Mouse (Mus musculus) limb, embryonic 13.5 days (tissue): ENCODE data around the gene Pde4d. TPM values are rescaled to one million over a fixed set of nuclear protein-coding genes. Genes with fewer than 3 reads are reported as not detected.
"Not testable (repeated sequence)": the region's sequence is repeated elsewhere in the genome, so short reads cannot be mapped to it uniquely, and the experiment has no call there.

ENCODE experiments used
- ATAC-seq: fragments of 200-750 bp; cut with Nextera tagmentation; 2 replicates; pipeline ENCODE4 v1.8.0; 2017; ENCODE audit warnings: low read depth, moderate number of reproducible peaks, moderate TSS enrichment; ENCODE audit not compliant: low FRiP score
- H3K27ac ChIP-seq: fragments of 300-500 bp; sonication (generic); 2 replicates; pipeline ENCODE4 v1.5.1; 2015; ENCODE audit warnings: inconsistent platforms, mild to moderate bottlenecking, moderate library complexity
- H3K27me3 ChIP-seq: fragments of 300-500 bp; sonication (generic); 2 replicates; pipeline ENCODE4 v1.6.1; 2015; ENCODE audit warnings: mild to moderate bottlenecking, inconsistent platforms
- H3K36me3 ChIP-seq: fragments of 300-500 bp; sonication (generic); 2 replicates; pipeline ENCODE4 v1.6.1; 2015; ENCODE audit warnings: inconsistent platforms, mild to moderate bottlenecking, moderate library complexity
- H3K4me1 ChIP-seq: fragments of 300-500 bp; sonication (generic); 2 replicates; pipeline ENCODE4 v1.6.1; 2015; ENCODE audit warnings: inconsistent platforms
- H3K4me2 ChIP-seq: fragments of 300-500 bp; sonication (generic); replicated peaks from 2 replicates; pipeline ENCODE4 v1.6.1; 2015; ENCODE audit warnings: inconsistent platforms, mild to moderate bottlenecking, moderate library complexity
- H3K4me3 ChIP-seq: fragments of 300-500 bp; sonication (generic); 2 replicates; pipeline ENCODE4 v1.5.1; 2015; ENCODE audit warnings: moderate library complexity, mild to moderate bottlenecking, inconsistent platforms
- H3K9ac ChIP-seq: fragments of 300-500 bp; sonication (generic); 2 replicates; pipeline ENCODE4 v1.6.1; 2015; ENCODE audit warnings: mild to moderate bottlenecking, inconsistent platforms
- H3K9me3 ChIP-seq: fragments of 300-500 bp; sonication (generic); 2 replicates; pipeline ENCODE4 v1.6.1; 2016; ENCODE audit warnings: inconsistent platforms
- WGBS: fragments of 180-500 bp; shearing (Covaris S2); methylation state at CpG from one replicate; pipeline ENCODE4 v1.1.7; 2015; 5-methylcytosine and 5-hydroxymethylcytosine counted together
- polyA plus RNA-seq: library from polyadenylated mRNA; unstranded; fragments of >200 nt; fragmentation: Nextera tagmentation; extraction: Ambion mirVana; gene quantifications from 2 replicates; pipeline ENCODE4 v1.2.1, GENCODE M21; 2015

Pde4d gene
- polyA plus RNA-seq, 1 experiment from 2014 or later, result 22.3 TPM

DNA sequence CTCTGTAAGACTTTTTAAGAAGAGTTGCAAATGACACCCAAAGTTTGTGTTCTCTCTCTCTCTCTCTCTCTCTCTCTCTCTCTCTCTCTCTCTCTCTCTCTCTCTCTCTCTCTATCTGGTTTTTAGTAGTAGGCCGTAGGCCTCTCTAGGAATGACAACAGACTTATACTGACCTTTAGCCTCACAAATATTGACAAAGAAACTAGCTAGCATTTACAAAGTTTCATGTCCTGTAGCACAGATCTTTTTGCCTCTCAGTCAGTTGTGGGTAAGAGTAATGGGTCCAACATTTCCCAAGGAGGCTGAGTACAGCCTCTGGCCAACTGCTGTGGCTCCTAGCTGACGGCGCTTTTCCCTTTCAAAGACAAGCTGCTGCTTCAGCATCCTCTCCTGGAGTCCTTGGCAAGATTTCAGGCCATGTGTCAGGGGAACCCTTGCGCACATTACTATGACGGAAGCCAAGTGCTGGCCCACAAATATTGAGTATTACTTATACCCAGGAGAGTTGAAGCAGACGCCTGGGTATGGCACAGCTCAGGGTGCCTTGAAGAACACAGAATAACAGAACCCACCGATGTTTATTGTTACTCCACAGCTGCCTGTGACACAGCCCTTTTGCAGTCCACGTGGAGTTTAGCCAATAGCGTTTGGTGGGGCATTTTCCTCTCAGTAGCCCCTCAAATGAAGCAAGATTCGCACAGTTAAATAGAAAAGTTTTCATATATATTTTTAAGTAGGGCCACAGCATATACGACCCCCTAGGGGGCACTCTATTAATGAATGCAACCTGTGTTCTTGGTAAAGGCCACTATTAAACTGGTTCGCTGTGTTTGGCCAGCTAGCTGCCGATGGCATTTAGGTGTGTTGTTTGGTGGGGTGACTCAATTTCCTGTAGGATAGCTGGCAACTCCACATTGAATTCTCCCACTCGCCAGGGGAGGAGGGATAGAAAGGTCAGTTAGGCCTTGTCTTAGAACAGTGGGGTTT is 1450.0 kb downstream of the Pde4d start:
- Histone ChIP-seq H3K36me3 (no peaks in the 10 kb centered on the region), H3K9ac (no peak overlapping the region), H3K4me1 (peaks cover 45% of the 10 kb centered on the region), H3K9me3 (no peaks in the 10 kb centered on the region), H3K4me3 (no peak overlapping the region), H3K27ac (peak overlapping the region; percentile 29), H3K27me3 (no peaks in the 10 kb centered on the region), H3K4me2 (peak overlapping the region; percentile 31)
- ATAC-seq, result no peak
- 34% methylated on average over 14 of the region's 14 CpGs for WGBS

DNA sequence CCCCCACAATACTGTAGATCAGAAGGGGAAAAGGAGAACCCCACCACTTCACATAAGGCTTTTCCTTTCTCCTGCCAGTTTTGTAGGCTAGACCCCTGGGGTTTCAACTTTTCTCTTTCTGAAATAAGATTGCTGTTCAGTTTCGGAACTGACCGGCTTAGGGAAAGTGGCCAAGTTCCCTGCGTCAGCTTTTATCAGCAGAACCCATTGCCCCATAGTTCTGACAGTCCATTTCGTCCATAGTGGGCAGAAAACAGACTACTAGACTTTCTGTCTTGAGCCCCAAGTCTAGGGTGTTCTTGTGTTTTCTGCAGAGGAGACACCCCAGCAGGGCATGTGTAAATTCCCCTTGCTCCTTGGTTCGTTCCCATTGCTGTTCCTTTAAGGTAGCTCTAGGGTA is 1452.1 kb downstream of the Pde4d start:
- H3K4me1 ChIP-seq, result peaks cover 51% of the 10 kb centered on the region
- WGBS, result 54% methylated on average over 5 of the region's 5 CpGs

DNA sequence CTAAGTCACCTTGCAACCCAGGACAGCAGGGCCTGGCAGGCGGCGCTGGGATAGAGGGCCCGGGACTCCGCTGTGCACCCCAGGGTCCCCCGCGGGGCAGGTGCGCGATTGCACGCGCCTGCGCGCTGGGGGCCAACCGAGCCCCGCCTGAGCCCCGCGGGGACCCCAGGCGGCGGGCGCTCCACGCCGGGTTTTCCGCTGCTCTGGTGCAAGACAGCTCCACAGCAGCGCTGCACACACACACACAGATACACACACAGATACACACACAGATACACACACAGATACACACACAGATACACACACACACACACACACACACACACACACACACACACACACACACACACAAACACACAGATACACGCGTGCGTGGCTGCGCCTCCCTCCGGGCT is 1452.7 kb downstream of the Pde4d start:
- H3K9me3 ChIP-seq, H3K36me3 ChIP-seq, H3K27me3 ChIP-seq: not testable (repeated sequence)
- ATAC-seq, result peak; percentile 57; the same call in 1 of the 2 replicates
- 1% methylated on average over 23 of the region's 28 CpGs for WGBS
- H3K4me3 ChIP-seq, result peak overlapping the region; percentile 75
- peak overlapping the region; percentile 84 for H3K9ac ChIP-seq
- H3K4me1 ChIP-seq, result peaks cover 51% of the 10 kb centered on the region
- peak overlapping the region; percentile 94 for H3K4me2 ChIP-seq
- peak overlapping the region; percentile 44; the same call in 1 of the 2 replicates for H3K27ac ChIP-seq

More for the DNA sequence above, 1452.1 kb downstream of the Pde4d start:
- Histone ChIP-seq H3K4me3 (peak overlapping the region; percentile 75), H3K4me2 (peak overlapping the region; percentile 94), H3K36me3 (no peaks in the 10 kb centered on the region), H3K27me3 (no peaks in the 10 kb centered on the region), H3K9me3 (no peaks in the 10 kb centered on the region), H3K9ac (no peak overlapping the region), H3K27ac (no peak overlapping the region)
- no peak for ATAC-seq

- H3K4me3 ChIP-seq, result peak overlapping the region; percentile 75
- no peaks in the 10 kb centered on the region for H3K9me3 ChIP-seq
- H3K27ac ChIP-seq, result peak overlapping the region; percentile 44; the same call in 1 of the 2 replicates
- under 1% methylated on average over 76 of the region's 91 CpGs for WGBS
- ATAC-seq, result peak; percentile 79
- peak overlapping the region; percentile 84 for H3K9ac ChIP-seq
- H3K27me3 ChIP-seq, result no peaks in the 10 kb centered on the region
- no peaks in the 10 kb centered on the region for H3K36me3 ChIP-seq
- peak overlapping the region; percentile 94 for H3K4me2 ChIP-seq
- H3K4me1 ChIP-seq, result peaks cover 51% of the 10 kb centered on the region
These were observed 1453.4 kb downstream of the Pde4d start for GRCm38 (mm10) chr13:109902855-109903763.

- Histone ChIP-seq H3K27me3 (no peaks in the 10 kb centered on the region), H3K4me2 (peak overlapping the region; percentile 94), H3K9ac (peak overlapping the region; percentile 84), H3K4me1 (peaks cover 51% of the 10 kb centered on the region), H3K9me3 (no peaks in the 10 kb centered on the region), H3K4me3 (peak overlapping the region; percentile 75), H3K27ac (no peak overlapping the region), H3K36me3 (no peaks in the 10 kb centered on the region)
- ATAC-seq, result no peak
- WGBS, result 38% methylated on average over 14 of the region's 14 CpGs
These were observed 1454.2 kb downstream of the Pde4d start for GRCm38 (mm10) chr13:109903764-109904510.

- no peak overlapping the region for H3K27ac ChIP-seq
- H3K27me3 ChIP-seq, result no peaks in the 10 kb centered on the region
- no peaks in the 10 kb centered on the region for H3K9me3 ChIP-seq
- H3K36me3 ChIP-seq, result no peaks in the 10 kb centered on the region
- no peak overlapping the region for H3K4me3 ChIP-seq
- H3K4me1 ChIP-seq, result peaks cover 33% of the 10 kb centered on the region
- no peak for ATAC-seq
- H3K9ac ChIP-seq, result no peak overlapping the region
- 53% methylated on average over 4 of the region's 4 CpGs for WGBS
- H3K4me2 ChIP-seq, result no peak overlapping the region
These were observed 1456.7 kb downstream of the Pde4d start for GRCm38 (mm10) chr13:109906342-109906888.

DNA sequence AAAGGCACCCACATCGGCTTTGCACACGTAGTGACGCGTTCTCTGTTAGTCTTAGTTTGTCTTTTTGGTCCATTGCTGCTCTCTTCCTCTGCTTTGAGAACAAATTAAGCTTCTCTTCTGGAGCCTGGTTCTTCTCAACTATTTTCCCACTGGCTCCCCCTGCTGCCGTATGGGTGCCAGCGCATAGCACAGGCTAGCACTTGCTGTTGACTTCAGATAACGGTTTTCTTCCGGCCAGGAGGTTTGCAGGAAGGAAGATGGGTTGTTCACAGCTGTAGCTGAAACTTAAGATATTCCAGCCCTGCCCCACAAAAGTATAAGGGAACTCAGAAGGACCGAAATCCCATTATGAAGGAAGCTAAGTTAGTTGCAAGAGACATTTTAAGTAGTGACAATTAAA is 1457.9 kb downstream of the Pde4d start:
- H3K4me1 ChIP-seq, result peaks cover 35% of the 10 kb centered on the region
- H3K36me3 ChIP-seq, result no peaks in the 10 kb centered on the region
- no peak overlapping the region for H3K4me2 ChIP-seq
- no peaks in the 10 kb centered on the region for H3K27me3 ChIP-seq
- no peaks in the 10 kb centered on the region for H3K9me3 ChIP-seq
- H3K9ac ChIP-seq, result no peak overlapping the region
- H3K4me3 ChIP-seq, result no peak overlapping the region
- WGBS, result 28% methylated on average over 9 of the region's 9 CpGs
- no peak overlapping the region for H3K27ac ChIP-seq
- ATAC-seq, result no peak

DNA sequence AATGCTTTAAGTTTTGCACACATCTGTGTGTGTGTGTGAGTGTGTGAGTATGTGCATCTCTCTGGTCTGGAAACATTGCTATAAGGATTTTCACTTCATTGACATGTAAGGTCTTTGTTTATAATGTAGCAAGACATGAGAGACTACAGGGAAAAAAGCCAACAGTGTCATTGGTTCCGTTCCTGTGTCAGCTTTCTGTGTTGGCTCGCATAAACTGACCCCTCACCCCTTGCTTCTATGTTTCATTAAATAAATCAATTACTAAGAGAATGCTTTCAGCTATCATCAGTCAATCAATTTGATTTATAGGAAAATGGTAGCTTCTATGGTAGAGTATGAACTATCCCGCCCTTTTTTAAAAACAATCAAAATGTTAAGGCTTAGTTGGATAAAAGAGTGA is 1458.6 kb downstream of the Pde4d start:
- Histone ChIP-seq H3K27ac (no peak overlapping the region), H3K27me3 (no peaks in the 10 kb centered on the region), H3K4me3 (no peak overlapping the region), H3K9me3 (no peaks in the 10 kb centered on the region), H3K9ac (no peak overlapping the region), H3K4me1 (peaks cover 36% of the 10 kb centered on the region), H3K4me2 (no peak overlapping the region), H3K36me3 (no peaks in the 10 kb centered on the region)
- WGBS, result 82% methylated on average over 3 of the region's 3 CpGs
- ATAC-seq, result no peak

DNA sequence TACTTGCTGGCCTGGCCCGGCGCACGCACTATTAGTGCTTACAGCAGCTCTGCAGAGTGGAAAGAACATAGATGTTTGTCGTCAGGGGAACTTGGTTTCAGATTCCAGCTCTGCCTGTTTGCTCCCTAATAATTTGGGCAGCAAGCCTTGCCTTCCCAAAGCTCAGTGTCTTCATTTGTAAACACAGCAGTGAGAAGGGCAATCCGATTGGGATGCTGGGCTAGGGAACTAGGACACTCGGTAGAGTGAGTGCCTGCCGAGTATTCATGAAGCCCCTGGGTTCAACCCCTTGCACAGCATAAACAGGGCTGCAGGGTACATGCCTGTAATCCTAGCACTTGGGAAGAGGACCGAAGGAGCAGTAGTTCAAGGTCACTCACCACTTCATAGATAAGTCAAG is 1459.4 kb downstream of the Pde4d start:
- Histone ChIP-seq H3K9me3 (no peaks in the 10 kb centered on the region), H3K4me1 (peaks cover 32% of the 10 kb centered on the region), H3K27ac (no peak overlapping the region), H3K4me2 (no peak overlapping the region), H3K27me3 (no peaks in the 10 kb centered on the region), H3K4me3 (no peak overlapping the region), H3K9ac (no peak overlapping the region), H3K36me3 (no peaks in the 10 kb centered on the region)
- 72% methylated on average over 8 of the region's 8 CpGs for WGBS
- no peak for ATAC-seq

GRCm38 (mm10) chr13:109910915-109911314 is 1461.2 kb downstream of the Pde4d start:
- Histone ChIP-seq H3K9me3 (no peaks in the 10 kb centered on the region), H3K4me1 (peaks cover 40% of the 10 kb centered on the region), H3K4me2 (no peak overlapping the region), H3K36me3 (no peaks in the 10 kb centered on the region), H3K27me3 (no peaks in the 10 kb centered on the region), H3K9ac (no peak overlapping the region), H3K4me3 (no peak overlapping the region), H3K27ac (no peak overlapping the region)
- WGBS, result 93% methylated on average over 8 of the region's 8 CpGs
- ATAC-seq, result no peak

- Histone ChIP-seq H3K4me3 (no peak overlapping the region), H3K4me1 (peaks cover 38% of the 10 kb centered on the region), H3K4me2 (no peak overlapping the region), H3K36me3 (no peaks in the 10 kb centered on the region), H3K9ac (no peak overlapping the region), H3K9me3 (no peaks in the 10 kb centered on the region), H3K27me3 (no peaks in the 10 kb centered on the region), H3K27ac (no peak overlapping the region)
- 59% methylated on average over 4 of the region's 4 CpGs for WGBS
- no peak for ATAC-seq
These were observed 1462.9 kb downstream of the Pde4d start for GRCm38 (mm10) chr13:109912635-109913034.
